Mouse (Mus musculus) G1E (cell line): ENCODE measurements around the gene Rrm2. TPM values are rescaled to one million over a fixed set of nuclear protein-coding genes. Genes with fewer than 3 reads are reported as not detected.

Experiments
- ATAC-seq: 2 replicates; pipeline ENCODE4 v1.8.0; 2016; ENCODE audit warnings: mild to moderate bottlenecking; ENCODE audit not compliant: insufficient number of reproducible peaks, poor library complexity, low FRiP score, severe bottlenecking; ENCODE audit errors: extremely low read depth
- DNase-seq: peaks from one replicate; pipeline ENCODE4 v3.0.0; 2012; ENCODE audit warnings: low spot score
- H3K27me3 ChIP-seq: 2 replicates; pipeline ENCODE4 v1.6.1; 2012; ENCODE audit warnings: mild to moderate bottlenecking, low read length, inconsistent platforms; ENCODE audit not compliant: insufficient read depth
- H3K36me3 ChIP-seq: replicated peaks from 2 replicates; pipeline ENCODE3; 2012; ENCODE audit warnings: mild to moderate bottlenecking, inconsistent platforms
- H3K4me1 ChIP-seq: 2 replicates; pipeline ENCODE4 v1.6.1; 2012; ENCODE audit warnings: low read depth, low read length, inconsistent platforms, mixed read lengths; ENCODE audit not compliant: insufficient read depth
- H3K4me3 ChIP-seq: 2 replicates; pipeline ENCODE4 v1.5.1; 2012; ENCODE audit warnings: low read depth, mild to moderate bottlenecking, inconsistent platforms, low read length, moderate library complexity, mixed read lengths
- H3K9me3 ChIP-seq: replicated peaks from 2 replicates; pipeline ENCODE4 v1.6.1; 2012; ENCODE audit warnings: inconsistent platforms
- CTCF ChIP-seq: IDR thresholded peaks from 2 replicates; pipeline ENCODE4 v1.5.1; 2012; ENCODE audit warnings: low read depth, low read length, inconsistent platforms, mixed read lengths
- GATA1 ChIP-seq: IDR thresholded peaks from 2 replicates; pipeline ENCODE4 v1.6.1; 2012; ENCODE audit warnings: borderline replicate concordance, low read length, inconsistent platforms, mixed read lengths
- GATA2 ChIP-seq: IDR thresholded peaks from 2 replicates; pipeline ENCODE4 v1.6.1; 2012; ENCODE audit warnings: low read depth, low read length, inconsistent platforms, borderline replicate concordance
- POLR2AphosphoS5 ChIP-seq: IDR thresholded peaks from 2 replicates; pipeline ENCODE4 v1.6.1; 2012; ENCODE audit warnings: low read depth, low read length, inconsistent platforms; ENCODE audit not compliant: insufficient replicate concordance
- TAL1 ChIP-seq: conservative IDR thresholded peaks from 2 replicates; pipeline ENCODE4 v1.6.1; 2012; ENCODE audit warnings: low read depth, low read length, inconsistent platforms, mixed read lengths
- polyA plus RNA-seq: library from polyadenylated mRNA; stranded (reverse); fragments of >175 nt; gene quantifications from 2 replicates; pipeline ENCODE4 v1.2.3, GENCODE M21; 2012
- total RNA-seq, 2 experiments: library from RNA; stranded (forward) in 1 of 2; stranded (reverse) in 1 of 2; fragments of 200-1000 nt in 1 of 2; fragments of >200 nt in 1 of 2; fragmentation: Nextera tagmentation in 1 of 2; gene quantifications; 2 replicates each; pipeline ENCODE4 v1.2.3; 2014 to 2017

Gene Rrm2
- total and polyA plus RNA-seq, 3 experiments, result 330 to 622 (median 352) TPM

DNA sequence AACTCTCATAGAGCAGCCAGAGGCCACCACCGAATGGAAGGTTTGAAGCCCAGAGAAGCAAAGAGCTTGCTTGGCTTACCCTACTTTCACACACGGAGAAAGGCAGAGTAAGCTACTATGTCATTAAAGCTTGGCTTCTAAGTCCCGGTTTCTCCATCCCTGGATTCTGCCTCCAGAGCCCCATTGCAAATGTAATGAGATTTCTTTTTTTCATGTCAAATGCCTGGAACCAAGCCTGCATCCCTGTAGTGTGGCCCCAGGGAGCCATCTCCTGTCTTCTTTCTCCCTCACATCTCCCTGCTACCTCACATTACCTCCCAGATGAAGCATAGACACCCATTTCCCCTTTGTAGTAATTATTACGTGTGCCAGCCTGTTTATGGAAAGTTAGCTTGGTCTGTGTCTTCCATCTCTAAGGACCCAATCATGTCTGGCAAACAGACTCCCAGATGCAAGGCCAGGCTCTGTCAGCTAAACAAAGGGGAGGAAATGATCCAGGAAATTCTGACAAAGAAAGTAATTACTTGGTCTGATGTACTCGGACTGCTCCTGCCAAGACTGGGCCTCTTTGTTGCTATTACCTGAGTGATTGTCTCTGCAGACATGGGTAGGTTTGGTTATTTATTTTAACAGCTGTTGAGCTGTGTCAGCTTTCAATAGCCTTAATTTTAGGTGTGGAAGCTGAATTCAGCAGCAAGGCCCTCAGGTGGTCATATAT lies 38.7 kb downstream of the Rrm2 start:
- DNase-seq (no peak), ATAC-seq (no peak)
- Histone ChIP-seq H3K4me1 (no peaks in the 10 kb centered on the region), H3K4me3 (no peak overlapping the region), H3K9me3 (no peaks in the 10 kb centered on the region), H3K36me3 (no peaks in the 10 kb centered on the region), H3K27me3 (peaks cover 26% of the 10 kb centered on the region)
- TF ChIP-seq GATA2 (no peak), TAL1 (no peak), GATA1 (no peak), POLR2AphosphoS5 (no peak), CTCF (no peak)

DNA sequence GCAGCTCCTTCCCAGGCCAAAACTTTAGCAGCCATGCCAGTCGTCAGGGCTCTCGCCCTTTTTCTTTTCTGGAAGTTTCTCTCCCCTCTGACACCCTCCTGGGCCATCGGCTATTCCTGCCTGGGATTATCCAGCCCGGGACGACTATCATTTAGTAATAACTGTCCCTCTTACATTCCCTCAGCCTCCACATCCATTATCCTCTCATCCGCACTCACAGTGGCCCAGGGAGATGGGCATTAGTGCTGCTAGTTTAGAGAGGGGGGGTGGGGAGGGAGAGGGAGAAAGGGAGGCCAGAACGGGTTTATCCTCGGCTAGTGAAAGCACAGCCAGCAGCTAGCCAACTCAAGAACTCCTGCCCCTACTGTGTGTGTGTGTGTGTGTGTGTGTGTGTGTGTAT lies 39.3 kb downstream of the Rrm2 start:
- H3K9me3 ChIP-seq, result no peaks in the 10 kb centered on the region
- no peak overlapping the region for H3K4me3 ChIP-seq
- no peaks in the 10 kb centered on the region for H3K4me1 ChIP-seq
- TF ChIP-seq CTCF (no peak), POLR2AphosphoS5 (no peak), GATA2 (no peak), TAL1 (no peak), GATA1 (no peak)
- H3K27me3 ChIP-seq, result peaks cover 31% of the 10 kb centered on the region
- ATAC-seq (no peak), DNase-seq (no peak)
- no peaks in the 10 kb centered on the region for H3K36me3 ChIP-seq

DNA sequence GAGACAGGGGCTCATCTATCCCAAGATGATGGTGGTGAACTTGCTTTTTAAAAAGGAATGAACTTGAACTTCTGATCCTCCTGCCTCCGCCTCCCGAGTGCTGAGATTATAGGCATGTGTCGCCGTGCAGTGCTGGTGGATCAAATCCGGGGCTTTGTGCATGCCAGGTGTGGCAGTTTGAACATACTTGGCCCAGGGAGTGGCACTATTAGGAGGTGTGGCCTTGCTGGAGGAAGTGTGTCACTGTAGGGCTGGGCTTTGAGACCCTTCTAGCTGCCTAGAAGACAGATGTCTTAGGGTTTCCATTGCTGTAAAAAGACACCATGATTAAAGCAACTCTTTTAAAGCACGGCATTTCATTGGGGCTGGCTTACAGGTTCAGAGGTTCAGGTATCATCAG lies 42.5 kb downstream of the Rrm2 start:
- no peak for DNase-seq
- Histone ChIP-seq H3K9me3 (no peaks in the 10 kb centered on the region), H3K4me1 (no peaks in the 10 kb centered on the region; the same call in 1 of the 2 replicates), H3K36me3 (no peaks in the 10 kb centered on the region), H3K4me3 (no peak overlapping the region), H3K27me3 (peaks cover 41% of the 10 kb centered on the region)
- no peak for TF ChIP-seq GATA2
- no peak for TF ChIP-seq GATA1
- TF ChIP-seq CTCF, result no peak
- no peak for TF ChIP-seq POLR2AphosphoS5
- no peak for TF ChIP-seq TAL1
- no peak for ATAC-seq

DNA sequence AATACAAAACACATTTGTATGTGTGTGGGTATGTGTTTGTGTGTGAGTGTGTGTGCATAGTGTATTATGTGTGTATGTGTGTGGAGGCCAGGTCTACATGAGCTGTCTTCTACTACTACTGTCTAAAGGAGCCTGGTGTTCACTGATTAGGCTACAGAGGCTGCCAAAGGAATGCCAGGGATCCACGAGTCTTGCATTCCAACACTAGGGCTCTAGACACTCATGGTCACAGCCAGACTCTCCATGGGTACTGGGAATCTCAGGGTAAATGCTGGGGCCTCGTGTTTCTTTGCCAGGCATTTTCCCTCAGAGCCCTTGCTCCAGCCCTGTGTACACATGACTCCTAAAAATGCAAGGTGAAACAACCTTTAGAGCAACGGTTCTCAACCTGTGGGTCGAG lies 45.6 kb downstream of the Rrm2 start:
- no peaks in the 10 kb centered on the region for H3K9me3 ChIP-seq
- H3K36me3 ChIP-seq, result no peaks in the 10 kb centered on the region
- TF ChIP-seq POLR2AphosphoS5, result no peak
- TF ChIP-seq TAL1, result no peak
- no peak for TF ChIP-seq CTCF
- TF ChIP-seq GATA2, result no peak
- no peak for TF ChIP-seq GATA1
- H3K27me3 ChIP-seq, result peaks cover 31% of the 10 kb centered on the region
- H3K4me3 ChIP-seq, result no peak overlapping the region
- ATAC-seq, result no peak
- peaks cover 12% of the 10 kb centered on the region for H3K4me1 ChIP-seq
- no peak for DNase-seq

DNA sequence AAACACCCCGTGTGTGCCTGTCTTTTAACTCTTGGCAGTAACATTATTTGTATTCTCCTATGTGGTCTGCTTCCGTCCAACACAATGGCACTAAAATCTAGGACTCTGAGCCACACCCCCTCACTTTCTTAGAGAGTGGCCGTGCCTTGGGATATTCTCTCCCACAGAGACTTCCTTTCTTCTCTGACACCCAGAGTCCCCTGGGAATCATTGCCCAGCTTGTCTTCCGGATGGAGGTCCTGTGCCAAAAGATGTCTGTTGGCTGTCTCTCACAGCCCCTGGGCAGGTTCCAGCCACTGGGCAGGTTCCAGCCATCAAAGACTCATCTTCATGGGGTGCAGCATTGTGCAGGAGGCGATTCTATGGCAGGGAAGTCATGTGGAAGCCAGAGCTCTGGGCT lies 46.7 kb downstream of the Rrm2 start:
- no peak for TF ChIP-seq CTCF
- peaks cover 37% of the 10 kb centered on the region for H3K27me3 ChIP-seq

DNA sequence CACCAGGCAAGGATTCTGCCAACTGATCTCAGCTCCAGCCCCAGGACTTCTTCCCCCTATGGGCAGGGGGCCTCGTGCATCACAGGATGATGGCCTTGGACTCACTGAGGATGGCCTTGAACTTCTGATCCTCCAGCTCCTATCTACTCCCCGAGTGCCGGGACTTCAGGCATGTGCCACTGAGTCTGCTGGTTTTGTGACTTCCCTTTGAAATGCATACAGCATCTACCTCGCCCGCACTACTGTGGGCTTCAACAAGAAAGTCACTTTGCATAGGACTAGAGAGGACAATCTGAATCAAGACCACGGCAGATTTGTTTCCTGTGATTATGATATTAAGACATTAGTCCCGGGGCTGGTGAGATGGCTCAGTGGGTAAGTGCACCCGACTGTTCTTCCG lies 47.4 kb downstream of the Rrm2 start:
- no peak overlapping the region for H3K4me3 ChIP-seq
- TF ChIP-seq POLR2AphosphoS5, result no peak
- no peak for TF ChIP-seq CTCF
- TF ChIP-seq GATA2, result no peak
- TF ChIP-seq GATA1, result no peak
- no peak; the same call in 1 of the 2 replicates for TF ChIP-seq TAL1
- peaks cover 34% of the 10 kb centered on the region for H3K27me3 ChIP-seq
- no peaks in the 10 kb centered on the region for H3K9me3 ChIP-seq
- ATAC-seq (no peak), DNase-seq (no peak)
- no peaks in the 10 kb centered on the region for H3K36me3 ChIP-seq
- H3K4me1 ChIP-seq, result peaks cover 13% of the 10 kb centered on the region

More for the DNA sequence above, 46.7 kb downstream of the Rrm2 start:
- DNase-seq (no peak), ATAC-seq (no peak)
- Histone ChIP-seq H3K4me1 (peaks cover 13% of the 10 kb centered on the region), H3K9me3 (no peaks in the 10 kb centered on the region), H3K4me3 (no peak overlapping the region), H3K36me3 (no peaks in the 10 kb centered on the region)

DNA sequence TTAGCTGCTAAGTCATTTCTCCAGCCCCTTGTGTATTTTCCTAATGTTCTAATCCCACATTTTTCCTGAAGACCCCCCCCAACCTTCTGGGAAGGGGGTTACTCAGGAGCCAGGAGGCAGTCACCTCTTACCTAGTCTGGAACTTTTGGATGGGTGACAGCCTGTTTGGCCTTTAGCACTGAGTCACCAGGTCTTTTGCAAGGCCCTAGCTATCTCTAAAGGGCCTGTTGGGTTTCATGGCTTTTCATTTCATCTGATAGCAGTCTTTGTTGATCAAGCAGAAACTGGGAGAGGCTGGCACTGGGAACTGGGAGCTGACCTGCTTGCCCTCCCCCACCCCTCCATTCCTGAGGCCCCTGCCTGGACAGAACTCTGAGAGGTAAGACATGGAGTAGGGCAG lies 49.3 kb downstream of the Rrm2 start:
- peaks cover 13% of the 10 kb centered on the region for H3K4me1 ChIP-seq

More for the DNA sequence above, 49.3 kb downstream of the Rrm2 start:
- Histone ChIP-seq H3K9me3 (no peaks in the 10 kb centered on the region), H3K4me3 (no peak overlapping the region), H3K36me3 (no peaks in the 10 kb centered on the region), H3K27me3 (peaks cover 28% of the 10 kb centered on the region)
- no peak for TF ChIP-seq TAL1
- no peak for TF ChIP-seq GATA1
- TF ChIP-seq CTCF, result no peak
- TF ChIP-seq GATA2, result no peak
- no peak for TF ChIP-seq POLR2AphosphoS5
- DNase-seq (no peak), ATAC-seq (no peak)
